Mouse (Mus musculus): ENCODE results near the gene Rplp2. TPM values are rescaled to one million over a fixed set of nuclear protein-coding genes. Genes with fewer than 3 reads are reported as not detected.

Gene Rplp2
- polyA plus RNA-seq, 1 experiment from 2014 or later: 1,415 TPM

DNA sequence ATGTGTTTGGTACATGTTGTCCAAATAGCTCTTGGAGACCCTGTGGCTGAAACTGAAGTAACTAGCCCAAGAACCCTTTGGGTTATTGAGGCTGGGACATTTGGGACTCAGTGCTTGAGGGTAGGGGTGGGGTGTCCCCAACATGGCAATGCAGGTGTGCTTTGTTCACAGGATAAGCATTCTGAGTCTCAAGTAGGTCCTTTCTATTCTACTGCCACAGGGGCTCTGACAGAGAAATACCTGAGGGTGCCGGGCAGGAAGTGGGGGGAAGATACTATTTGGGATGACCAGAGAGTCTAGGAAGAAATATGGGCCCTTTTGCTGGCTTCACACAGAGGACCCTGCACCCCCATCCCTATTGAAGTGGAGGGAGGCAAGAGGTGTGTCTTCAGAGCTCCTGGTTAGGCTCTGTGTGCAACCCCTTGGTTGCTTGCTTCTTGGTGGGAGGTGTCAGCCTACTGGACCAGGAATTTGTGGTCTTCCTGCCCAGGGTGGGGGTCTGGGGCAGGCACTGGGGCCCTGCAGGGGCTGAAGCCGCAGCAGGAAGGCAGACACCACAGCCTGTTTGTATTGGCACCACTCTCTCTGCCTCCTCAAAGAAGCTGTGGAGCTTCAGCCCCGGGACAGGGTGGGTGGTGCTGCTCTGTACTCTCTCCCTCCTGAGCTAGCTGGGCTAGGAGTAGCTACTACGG lies 30.6 kb downstream of the Rplp2 start:
- Histone ChIP-seq H3K4me3 (ENCODE audit: low read depth, low read length) (peak overlapping the region; percentile 81; the same call in 1 of the 2 replicates), H3K27me3 (ENCODE audit: insufficient read depth, low read length) (peaks cover 9% of the 10 kb centered on the region; the same call in 1 of the 2 replicates)
- ATAC-seq (ENCODE audit: insufficient read depth): no peak

DNA sequence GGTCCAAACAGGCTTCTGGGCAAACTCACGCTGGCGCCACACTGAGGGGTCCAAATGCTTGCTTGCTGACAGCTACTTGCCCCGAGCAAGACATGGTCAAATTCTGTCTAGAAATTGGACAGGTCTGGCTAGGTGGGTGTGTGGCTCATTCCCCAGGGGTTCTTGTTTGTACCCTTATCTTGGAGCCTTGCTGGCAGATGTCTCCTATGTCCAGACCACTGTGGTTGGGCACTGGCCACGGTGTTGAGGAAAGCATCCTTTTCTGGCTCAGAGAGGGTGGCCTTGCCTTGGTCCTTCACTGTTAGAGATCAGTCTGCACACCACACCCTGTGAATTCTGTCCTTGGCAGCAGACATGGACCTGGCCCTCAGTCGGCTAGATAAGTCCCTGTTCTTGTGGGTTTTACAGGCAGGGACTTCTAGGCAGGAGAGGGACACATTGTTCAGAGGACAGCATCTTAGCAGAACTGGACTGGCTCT lies 31.1 kb downstream of the Rplp2 start:
- Histone ChIP-seq H3K4me3 (ENCODE audit: low read depth, low read length) (no peak overlapping the region; the same call in 1 of the 2 replicates), H3K36me3 (ENCODE audit: insufficient read depth) (no peaks in the 10 kb centered on the region), H3K9ac (peak overlapping the region; percentile 46), H3K9me3 (ENCODE audit: low read depth, low read length) (no peaks in the 10 kb centered on the region), H3K27ac (ENCODE audit: low read depth) (peak overlapping the region; percentile 98; the same call in 1 of the 2 replicates), H3K27me3 (ENCODE audit: insufficient read depth, low read length) (peaks cover 10% of the 10 kb centered on the region; the same call in 1 of the 2 replicates), H3K4me1 (ENCODE audit: insufficient read depth) (peaks cover 36% of the 10 kb centered on the region), H3K4me2 (peak overlapping the region; percentile 86)
- DNase-seq (no peak), ATAC-seq (ENCODE audit: insufficient read depth) (no peak)
- 56% methylated on average over 5 of the region's 5 CpGs for WGBS
- no peak for TF ChIP-seq CTCF (IDR thresholded peaks at IDR 0.05; ENCODE audit: low read depth)

More for the DNA sequence above, 30.6 kb downstream of the Rplp2 start:
- peak overlapping the region; percentile 98 for H3K27ac ChIP-seq (ENCODE audit: low read depth)
- DNase-seq: no peak
- peaks cover 2% of the 10 kb centered on the region for H3K36me3 ChIP-seq (ENCODE audit: insufficient read depth)
- peak overlapping the region; percentile 86 for H3K4me2 ChIP-seq
- 25% methylated on average over 4 of the region's 4 CpGs for WGBS
- peaks cover 36% of the 10 kb centered on the region for H3K4me1 ChIP-seq (ENCODE audit: insufficient read depth)
- H3K9me3 ChIP-seq (ENCODE audit: low read depth, low read length): no peaks in the 10 kb centered on the region
- TF ChIP-seq CTCF (IDR thresholded peaks at IDR 0.05; ENCODE audit: low read depth): no peak
- peak overlapping the region; percentile 75 for H3K9ac ChIP-seq

DNA sequence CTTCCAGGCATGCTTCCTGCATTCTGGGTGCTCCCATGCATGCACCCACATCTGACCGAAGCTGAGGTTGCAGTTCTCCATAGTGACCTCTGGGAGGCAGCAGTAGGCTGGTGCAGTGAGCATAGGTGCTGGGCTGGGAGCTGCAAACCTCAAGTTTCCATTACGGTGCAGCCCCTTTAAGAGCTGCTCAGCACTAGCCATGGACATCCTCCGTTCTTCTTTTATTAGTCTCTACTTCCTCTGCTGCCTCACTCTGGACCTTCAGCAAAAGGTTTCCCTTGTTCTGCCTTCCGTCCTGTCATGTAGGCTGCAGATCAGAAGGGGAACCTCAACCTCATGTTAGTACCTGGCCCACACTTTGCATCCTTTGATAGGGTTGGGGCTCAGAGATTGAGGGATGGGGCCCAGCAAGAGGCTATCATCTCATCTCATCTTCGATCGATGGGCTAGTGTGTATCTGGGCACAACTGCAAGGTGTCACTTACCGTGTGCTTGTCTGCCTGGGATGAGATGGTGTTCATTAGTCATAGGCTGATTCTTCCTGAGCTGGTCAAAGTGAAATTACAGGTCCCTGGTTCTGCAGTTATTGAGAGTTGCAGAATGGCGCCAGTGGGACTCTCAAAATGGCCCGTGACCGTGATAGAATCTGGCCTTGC lies 33.8 kb downstream of the Rplp2 start:
- Histone ChIP-seq H3K9me3 (ENCODE audit: low read depth, low read length) (no peaks in the 10 kb centered on the region), H3K4me2 (peak overlapping the region; percentile 98), H3K4me3 (ENCODE audit: low read depth, low read length) (peak overlapping the region; percentile 55; the same call in 1 of the 2 replicates), H3K27ac (ENCODE audit: low read depth) (no peak overlapping the region), H3K9ac (no peak overlapping the region), H3K36me3 (ENCODE audit: insufficient read depth) (0 out of 2 replicates have a peak, but pooled peaks cover 6% of the 10 kb centered on the region), H3K4me1 (ENCODE audit: insufficient read depth) (peaks cover 29% of the 10 kb centered on the region), H3K27me3 (ENCODE audit: insufficient read depth, low read length) (peaks cover 10% of the 10 kb centered on the region; the same call in 1 of the 2 replicates)
- DNase-seq (peak; percentile 89), ATAC-seq (ENCODE audit: insufficient read depth) (no peak)
- 12% methylated on average over 10 of the region's 10 CpGs for whole genome bisulfite sequencing
- TF ChIP-seq CTCF (IDR thresholded peaks at IDR 0.05; ENCODE audit: low read depth): peak; percentile 97

DNA sequence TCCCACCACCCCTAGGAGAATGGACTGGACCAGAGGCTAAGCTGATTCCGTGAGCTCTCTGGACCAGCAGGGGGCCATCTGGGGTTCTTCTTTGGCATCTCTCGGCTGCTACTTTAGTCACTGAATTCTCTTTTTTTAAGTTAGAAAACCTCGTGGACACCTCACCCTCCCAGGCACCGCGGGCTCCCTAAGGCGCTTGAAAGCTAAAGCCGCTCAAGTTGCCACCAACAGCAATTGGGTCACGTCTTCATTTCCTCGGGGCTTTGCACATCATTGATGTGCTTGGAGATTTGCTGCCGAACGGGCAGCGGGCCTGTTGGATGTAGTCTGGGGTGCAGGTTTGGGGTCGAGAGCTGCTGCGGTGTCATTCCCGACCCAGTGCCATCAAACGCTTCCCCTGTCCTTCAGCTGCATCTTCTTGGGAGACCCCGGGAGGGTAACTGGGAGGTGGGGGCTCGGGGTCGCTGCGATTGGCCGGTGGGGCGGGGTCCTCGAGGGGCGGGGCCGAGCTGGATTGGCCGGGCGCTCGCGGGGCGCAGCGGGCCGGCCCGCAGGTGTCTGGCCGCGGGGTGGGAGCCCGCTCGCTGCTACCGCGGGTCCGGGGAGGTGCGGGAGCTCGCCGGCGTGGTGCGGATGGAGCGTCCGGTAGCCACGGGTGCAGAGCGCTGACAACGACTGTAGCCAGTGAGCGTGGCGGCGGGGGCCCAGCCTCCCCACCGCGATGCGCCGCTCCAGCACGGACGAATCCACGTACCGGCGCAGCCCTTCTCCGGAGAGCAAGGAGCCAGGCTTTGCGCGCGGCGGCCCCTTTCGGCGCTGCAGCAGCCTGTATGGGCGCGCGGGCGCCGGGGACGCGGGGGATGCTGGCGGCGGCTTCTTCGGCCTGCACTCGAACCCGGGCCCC lies 34.6 kb downstream of the Rplp2 start:
- peak; percentile 65 for TF ChIP-seq CTCF (IDR thresholded peaks at IDR 0.05; ENCODE audit: low read depth)
- Histone ChIP-seq H3K9ac (peak overlapping the region; percentile 51), H3K27ac (ENCODE audit: low read depth) (no peak overlapping the region), H3K9me3 (ENCODE audit: low read depth, low read length) (no peaks in the 10 kb centered on the region), H3K4me2 (peak overlapping the region; percentile 98), H3K36me3 (ENCODE audit: insufficient read depth) (peaks cover 13% of the 10 kb centered on the region; the same call in 1 of the 2 replicates), H3K4me1 (ENCODE audit: insufficient read depth) (peaks cover 29% of the 10 kb centered on the region), H3K27me3 (ENCODE audit: insufficient read depth, low read length) (peaks cover 10% of the 10 kb centered on the region; the same call in 1 of the 2 replicates), H3K4me3 (ENCODE audit: low read depth, low read length) (peak overlapping the region; percentile 55)
- under 1% methylated on average over 81 of the region's 81 CpGs for WGBS
- ATAC-seq (ENCODE audit: insufficient read depth) (0 out of 2 replicates have a peak, but pooled peaks have one; percentile 12), DNase-seq (peak; percentile 81)

DNA sequence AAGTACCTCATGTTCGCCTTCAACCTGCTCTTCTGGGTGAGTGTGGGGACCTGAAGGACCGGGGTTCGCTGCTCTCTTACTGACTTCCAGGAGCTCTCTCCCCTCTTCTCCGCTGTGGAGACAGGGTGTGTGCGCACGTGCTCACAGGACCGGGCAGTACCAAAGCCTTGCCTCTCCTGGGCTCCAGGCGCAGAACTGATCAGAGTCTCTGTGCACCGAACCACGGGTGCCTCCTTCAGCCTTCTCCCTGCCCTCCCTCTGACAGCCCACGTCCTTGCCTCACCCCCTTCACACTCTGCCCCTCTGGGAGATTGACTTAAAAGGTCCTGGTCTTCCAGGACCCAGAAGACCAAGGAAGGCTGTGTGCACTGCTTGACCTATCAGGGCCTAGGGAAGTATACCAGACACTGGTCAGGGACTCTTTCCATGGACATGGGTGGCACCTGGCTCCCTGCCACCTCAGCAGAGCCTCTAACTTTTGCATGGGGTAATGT lies 35.4 kb downstream of the Rplp2 start:
- H3K9me3 ChIP-seq (ENCODE audit: low read depth, low read length): no peaks in the 10 kb centered on the region
- H3K9ac ChIP-seq: peak overlapping the region; percentile 51; the same call in 1 of the 2 replicates
- peaks cover 21% of the 10 kb centered on the region for H3K4me1 ChIP-seq (ENCODE audit: insufficient read depth)
- TF ChIP-seq CTCF (IDR thresholded peaks at IDR 0.05; ENCODE audit: low read depth): no peak
- H3K4me2 ChIP-seq: peak overlapping the region; percentile 98
- DNase-seq (no peak), ATAC-seq (ENCODE audit: insufficient read depth) (no peak)
- peaks cover 14% of the 10 kb centered on the region; the same call in 1 of the 2 replicates for H3K36me3 ChIP-seq (ENCODE audit: insufficient read depth)
- H3K27me3 ChIP-seq (ENCODE audit: insufficient read depth, low read length): peaks cover 10% of the 10 kb centered on the region; the same call in 1 of the 2 replicates
- H3K27ac ChIP-seq (ENCODE audit: low read depth): no peak overlapping the region
- WGBS: 11% methylated on average over 11 of the region's 11 CpGs
- peak overlapping the region; percentile 55 for H3K4me3 ChIP-seq (ENCODE audit: low read depth, low read length)

DNA sequence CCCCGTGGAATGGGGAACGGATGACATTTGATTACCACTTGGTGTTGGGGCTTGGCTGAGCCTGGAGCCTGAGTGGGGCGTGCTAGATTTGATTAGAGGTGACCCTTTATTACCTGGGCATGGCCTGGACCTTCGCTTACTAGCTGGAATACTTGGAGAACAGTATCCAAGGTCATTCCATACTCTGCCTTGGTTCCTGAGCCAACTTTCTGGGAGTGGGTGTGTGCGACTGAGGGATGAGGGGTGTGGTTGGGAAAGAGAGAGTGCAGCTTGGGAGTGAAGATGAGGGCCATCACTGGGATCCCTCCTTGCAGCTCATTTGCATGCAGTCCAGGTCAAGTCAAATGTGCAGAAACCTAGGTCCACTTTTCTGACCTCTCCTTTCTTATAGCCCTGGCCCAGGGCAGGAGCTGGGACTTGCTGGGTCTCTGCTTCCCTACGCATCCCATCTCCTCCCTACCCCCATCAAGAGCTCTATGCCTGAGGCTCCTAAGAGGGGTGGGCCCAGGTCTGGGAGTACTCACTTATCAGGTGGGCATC lies 36.0 kb downstream of the Rplp2 start:
- Histone ChIP-seq H3K4me2 (no peak overlapping the region), H3K27ac (ENCODE audit: low read depth) (no peak overlapping the region), H3K4me1 (ENCODE audit: insufficient read depth) (peaks cover 15% of the 10 kb centered on the region), H3K4me3 (ENCODE audit: low read depth, low read length) (no peak overlapping the region), H3K9ac (no peak overlapping the region), H3K36me3 (ENCODE audit: insufficient read depth) (peaks cover 14% of the 10 kb centered on the region; the same call in 1 of the 2 replicates), H3K9me3 (ENCODE audit: low read depth, low read length) (no peaks in the 10 kb centered on the region), H3K27me3 (ENCODE audit: insufficient read depth, low read length) (peaks cover 10% of the 10 kb centered on the region; the same call in 1 of the 2 replicates)
- ATAC-seq (ENCODE audit: insufficient read depth): no peak
- DNase-seq: no peak
- no peak for TF ChIP-seq CTCF (IDR thresholded peaks at IDR 0.05; ENCODE audit: low read depth)
- WGBS: 73% methylated on average over 6 of the region's 6 CpGs
